Mouse (Mus musculus) stomach, postnatal 0 days (tissue): ENCODE results near the gene Gm43738. TPM values are rescaled to one million over a fixed set of nuclear protein-coding genes. Genes with fewer than 3 reads are reported as not detected.

Experiments
- ATAC-seq: fragments of 200-750 bp; cut with Nextera tagmentation; 2 replicates; pipeline ENCODE4 v1.8.0; 2017; ENCODE audit not compliant: low FRiP score, low TSS enrichment
- DNase-seq: peaks from one replicate; pipeline ENCODE4 v3.0.0-alpha.2; 2016; ENCODE audit warnings: low spot score
- H3K27ac ChIP-seq: fragments of 300-500 bp; sonication (generic); replicated peaks from 2 replicates; pipeline ENCODE4 v1.5.1; 2014; ENCODE audit warnings: mild to moderate bottlenecking, control low read depth
- H3K27me3 ChIP-seq: fragments of 300-500 bp; sonication (generic); 2 replicates; pipeline ENCODE4 v1.6.1; 2014; ENCODE audit warnings: low read length; ENCODE audit not compliant: control insufficient read depth, insufficient read depth
- H3K36me3 ChIP-seq: fragments of 300-500 bp; sonication (generic); 2 replicates; pipeline ENCODE4 v1.6.1; 2014; ENCODE audit warnings: low read length, mixed read lengths; ENCODE audit not compliant: control insufficient read depth, insufficient read depth
- H3K4me1 ChIP-seq: fragments of 300-500 bp; sonication (generic); replicated peaks from 2 replicates; pipeline ENCODE4 v1.6.1; 2014; ENCODE audit warnings: antibody characterized with exemption; ENCODE audit not compliant: control insufficient read depth, insufficient read depth
- H3K4me2 ChIP-seq: fragments of 300-500 bp; sonication (generic); replicated peaks from 2 replicates; pipeline ENCODE4 v1.6.1; 2014; ENCODE audit warnings: low read depth, mild to moderate bottlenecking, control low read depth, moderate library complexity
- H3K4me3 ChIP-seq: fragments of 300-500 bp; sonication (generic); 2 replicates; pipeline ENCODE4 v1.5.1; 2014; ENCODE audit warnings: low read depth, low read length, control low read depth
- H3K9ac ChIP-seq: fragments of 300-500 bp; sonication (generic); 2 replicates; pipeline ENCODE4 v1.6.1; 2014; ENCODE audit warnings: mild to moderate bottlenecking, low read length, control low read depth, mixed read lengths
- H3K9me3 ChIP-seq: fragments of 300-500 bp; sonication (generic); 2 replicates; pipeline ENCODE4 v1.6.1; 2016; ENCODE audit warnings: low read length; ENCODE audit not compliant: control insufficient read depth
- CTCF ChIP-seq: IDR thresholded peaks from 2 replicates; pipeline ENCODE4 v1.5.1; 2016; ENCODE audit warnings: antibody characterized with exemption, low read depth, mild to moderate bottlenecking, moderate library complexity
- EP300 ChIP-seq: optimal IDR thresholded peaks from 2 replicates; pipeline ENCODE3; 2016; ENCODE audit warnings: antibody characterized with exemption
- WGBS: fragments of 180-500 bp; shearing (Covaris S2); extraction: QIAGEN DNeasy Blood & Tissue Kit; methylation state at CpG from one replicate; pipeline ENCODE4 v1.1.7; 2014; 5-methylcytosine and 5-hydroxymethylcytosine counted together
- polyA plus RNA-seq: library from polyadenylated mRNA; unstranded; fragments of >200 nt; fragmentation: Nextera tagmentation; extraction: Ambion mirVana; gene quantifications from 2 replicates; pipeline ENCODE4 v1.2.1, GENCODE M21; 2015

The Gm43738 gene
- 0.17 TPM in 1 of 2 replicates, not detected in the other for polyA plus RNA-seq

DNA sequence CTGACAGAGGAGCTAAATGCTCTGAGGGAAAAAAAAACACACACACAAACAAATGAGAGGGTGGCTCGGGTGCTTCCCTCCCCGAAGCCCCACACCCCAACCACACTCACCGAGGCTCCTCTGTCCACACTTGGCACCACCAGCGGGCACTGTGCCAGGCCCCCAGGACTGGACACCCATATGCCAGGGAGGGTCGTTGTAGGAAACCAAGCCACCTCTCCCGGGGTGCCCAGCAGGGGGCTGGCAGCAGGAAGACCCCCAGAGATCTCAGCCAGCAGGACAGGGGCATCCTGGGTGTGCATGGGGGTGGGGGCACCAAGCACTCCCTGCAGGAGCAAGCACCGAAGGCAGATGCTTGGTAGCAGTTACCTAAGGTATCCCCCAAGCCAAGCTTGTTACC lies at the start of gene Gm43738:
Gene Gm43738 (minus strand): TSS at position 289 of the 400 bp plus-strand sequence.
- TF ChIP-seq CTCF (no peak), EP300 (no peak)
- Histone ChIP-seq H3K4me1 (peaks cover 2% of the 10 kb centered on the region; the same call in 1 of the 2 replicates), H3K27ac (peak within 1 kb of the TSS; percentile 37), H3K4me2 (peak within 1 kb of the TSS; percentile 82), H3K4me3 (peak within 1 kb of the TSS; percentile 60), H3K9me3 (no peaks in the 10 kb centered on the region), H3K36me3 (peaks cover 15% of the 10 kb centered on the region; the same call in 1 of the 2 replicates), H3K27me3 (no peaks in the 10 kb centered on the region), H3K9ac (peak within 1 kb of the TSS; percentile 61)
- DNase-seq (no peak), ATAC-seq (no peak)
- 21% methylated on average over 7 of the region's 7 CpGs for WGBS

DNA sequence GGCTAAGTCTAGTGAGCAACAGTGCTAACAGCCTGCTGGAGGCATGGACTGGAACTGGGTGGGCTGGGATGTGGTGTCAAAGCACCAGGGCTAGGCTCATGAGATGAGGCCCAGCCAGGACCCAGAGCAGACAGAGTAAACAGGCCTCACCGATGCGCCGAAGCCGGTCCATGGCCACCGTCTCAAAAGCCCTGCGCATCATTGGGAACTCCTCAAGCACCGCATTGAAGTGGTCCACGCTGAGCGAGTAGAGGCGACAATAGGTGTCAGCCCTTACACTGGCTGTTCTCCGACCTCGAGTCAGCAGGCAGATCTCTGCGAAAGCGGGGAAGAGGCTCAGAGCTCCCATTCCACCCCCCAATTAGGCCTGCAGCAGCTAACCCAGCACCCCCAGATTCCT lies 47.7 kb upstream of the Gm43738 start:
- Histone ChIP-seq H3K9ac (no peak overlapping the region), H3K9me3 (no peaks in the 10 kb centered on the region), H3K4me3 (no peak overlapping the region), H3K27ac (no peak overlapping the region), H3K4me2 (no peak overlapping the region), H3K27me3 (no peaks in the 10 kb centered on the region), H3K4me1 (no peaks in the 10 kb centered on the region), H3K36me3 (no peaks in the 10 kb centered on the region)
- no peak for ATAC-seq
- 80% methylated on average over 14 of the region's 14 CpGs for WGBS
- no peak for TF ChIP-seq CTCF
- TF ChIP-seq EP300: no peak
- DNase-seq: no peak

DNA sequence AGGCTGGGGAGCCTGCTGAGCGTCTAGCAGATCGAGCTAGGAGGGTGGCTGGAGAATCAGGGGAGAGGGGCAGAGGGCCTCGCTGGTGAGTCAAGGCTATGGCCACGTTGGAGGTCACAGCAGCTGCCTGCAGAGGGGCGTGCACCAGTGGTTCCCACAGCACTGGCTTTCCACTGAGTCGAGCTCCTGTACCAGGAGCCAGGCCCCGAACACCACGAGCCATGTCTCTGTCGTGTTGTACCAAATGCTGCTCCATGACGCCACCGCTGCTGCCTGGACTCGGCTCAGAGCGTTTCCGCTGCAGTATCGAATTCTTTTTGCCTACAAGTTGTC lies 47.0 kb upstream of the Gm43738 start:
- ATAC-seq: peak; percentile 53

GRCm38 (mm10) chr3:89147101-89147978 lies 46.4 kb upstream of the Gm43738 start:
- WGBS: 29% methylated on average over 23 of the region's 26 CpGs
- no peaks in the 10 kb centered on the region for H3K9me3 ChIP-seq
- H3K9ac ChIP-seq: peak overlapping the region; percentile 43; the same call in 1 of the 2 replicates
- peak; percentile 88 for ATAC-seq
- H3K4me1 ChIP-seq: no peaks in the 10 kb centered on the region
- H3K36me3 ChIP-seq: no peaks in the 10 kb centered on the region
- H3K4me3 ChIP-seq: peak overlapping the region; percentile 24; the same call in 1 of the 2 replicates
- H3K27me3 ChIP-seq: no peaks in the 10 kb centered on the region
- TF ChIP-seq EP300: no peak
- no peak for TF ChIP-seq CTCF
- no peak overlapping the region for H3K27ac ChIP-seq
- H3K4me2 ChIP-seq: peak overlapping the region; percentile 48
- peak; percentile 82 for DNase-seq

More for the DNA sequence above, 47.0 kb upstream of the Gm43738 start:
- Histone ChIP-seq H3K4me3 (peak overlapping the region; percentile 24; the same call in 1 of the 2 replicates), H3K27me3 (no peaks in the 10 kb centered on the region), H3K27ac (no peak overlapping the region), H3K9me3 (no peaks in the 10 kb centered on the region), H3K36me3 (no peaks in the 10 kb centered on the region), H3K9ac (peak overlapping the region; percentile 43; the same call in 1 of the 2 replicates), H3K4me1 (no peaks in the 10 kb centered on the region), H3K4me2 (peak overlapping the region; percentile 48)
- WGBS: 8% methylated on average over 15 of the region's 15 CpGs
- no peak for TF ChIP-seq CTCF
- TF ChIP-seq EP300: no peak
- no peak for DNase-seq

- TF ChIP-seq CTCF (no peak), EP300 (no peak)
- WGBS: 50% methylated on average over 8 of the region's 8 CpGs
- Histone ChIP-seq H3K27ac (no peak overlapping the region), H3K9ac (no peak overlapping the region), H3K27me3 (no peaks in the 10 kb centered on the region), H3K36me3 (no peaks in the 10 kb centered on the region), H3K9me3 (no peaks in the 10 kb centered on the region), H3K4me1 (no peaks in the 10 kb centered on the region), H3K4me3 (no peak overlapping the region), H3K4me2 (no peak overlapping the region)
- DNase-seq: no peak
- ATAC-seq: no peak
These were observed 44.7 kb upstream of the Gm43738 start for GRCm38 (mm10) chr3:89145566-89145965.

- DNase-seq (no peak), ATAC-seq (no peak)
- Histone ChIP-seq H3K27ac (no peak overlapping the region), H3K4me1 (no peaks in the 10 kb centered on the region), H3K4me2 (no peak overlapping the region), H3K27me3 (no peaks in the 10 kb centered on the region), H3K9ac (0 out of 2 replicates have a peak overlapping the region, but pooled peaks have one; percentile 23), H3K9me3 (no peaks in the 10 kb centered on the region), H3K36me3 (no peaks in the 10 kb centered on the region), H3K4me3 (no peak overlapping the region)
- 71% methylated on average over 10 of the region's 10 CpGs for WGBS
- TF ChIP-seq CTCF (no peak), EP300 (no peak)
These were observed 43.9 kb upstream of the Gm43738 start for GRCm38 (mm10) chr3:89144821-89145220.
